Mouse (Mus musculus): ENCODE data around the gene Esm1. TPM values are rescaled to one million over a fixed set of nuclear protein-coding genes. Genes with fewer than 3 reads are reported as not detected.
A peak's percentile ranks its signal among the peaks of the same experiment; 100 is the strongest.

Esm1 gene
- polyA plus RNA-seq, 1 experiment from 2014 or later: 1.5 TPM

DNA sequence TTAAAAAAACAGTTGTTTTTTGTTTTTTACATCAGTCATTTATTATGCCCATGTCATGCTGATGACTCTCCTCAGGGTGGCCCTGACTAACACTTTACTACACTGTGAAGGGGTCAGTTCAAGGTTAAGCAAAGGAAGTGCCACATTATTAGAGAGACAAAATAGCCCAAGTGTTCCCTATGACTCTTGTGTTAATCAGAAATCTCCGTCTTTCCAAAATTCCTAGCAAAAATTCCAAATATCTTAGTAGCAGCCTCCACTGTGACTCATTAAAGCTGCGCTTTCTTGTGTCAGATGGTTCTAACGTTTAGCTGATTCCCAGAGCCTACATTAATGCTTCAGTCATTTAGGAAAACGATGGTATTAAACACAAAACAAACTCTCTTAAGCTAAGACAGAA is 7.3 kb upstream of the Esm1 start:
- Histone ChIP-seq H3K9ac (no peak overlapping the region), H3K36me3 (no peaks in the 10 kb centered on the region), H3K9me3 (replicated peaks) (no peaks in the 10 kb centered on the region), H3K27ac (no peak overlapping the region), H3K4me2 (replicated peaks) (no peak overlapping the region), H3K27me3 (no peaks in the 10 kb centered on the region), H3K4me3 (no peak overlapping the region), H3K4me1 (no peaks in the 10 kb centered on the region)
- ATAC-seq (ENCODE audit: low FRiP score): no peak
- WGBS: 63% methylated on average over 4 of the region's 4 CpGs

DNA sequence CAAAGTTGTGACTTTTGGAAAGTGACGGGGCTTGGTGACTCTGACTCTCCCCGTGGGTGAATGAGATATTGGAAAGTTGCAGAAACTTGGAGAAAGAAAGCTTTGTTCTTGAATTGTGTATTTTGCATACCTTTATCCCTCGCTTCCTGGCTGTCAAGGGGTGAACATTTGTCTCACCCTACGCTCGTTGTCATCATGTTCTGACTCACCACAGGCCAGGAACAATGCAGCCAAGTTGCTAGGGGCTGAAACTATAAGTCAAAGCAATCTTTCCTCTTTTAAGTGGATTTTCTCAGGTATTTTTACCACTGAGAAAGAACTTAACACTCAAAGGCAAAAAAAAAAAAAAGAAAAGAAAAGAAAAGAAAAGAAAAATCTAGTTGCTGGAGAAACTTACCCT is 6.3 kb upstream of the Esm1 start:
- 52% methylated on average over 5 of the region's 5 CpGs for WGBS

DNA sequence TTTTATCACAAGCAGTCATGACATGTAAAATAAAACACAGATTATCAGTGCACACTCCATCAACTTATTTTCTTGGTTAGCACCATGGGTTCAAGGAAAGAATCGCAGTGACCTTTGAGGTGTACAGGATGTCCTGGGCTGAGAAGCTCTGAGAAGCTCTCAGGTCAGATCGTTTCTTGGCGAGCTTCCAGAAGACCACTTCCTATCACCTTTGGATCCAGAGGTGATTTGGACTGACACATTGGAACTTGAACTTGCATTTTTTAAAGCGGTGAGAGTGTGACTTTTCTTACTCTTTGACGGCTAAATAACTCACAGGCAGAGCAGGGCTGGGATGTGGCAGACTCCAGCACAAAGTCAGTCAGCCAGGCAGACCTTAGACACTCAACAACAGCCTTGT is 4.1 kb upstream of the Esm1 start:
- H3K27ac ChIP-seq: no peak overlapping the region
- H3K4me2 ChIP-seq (replicated peaks): no peak overlapping the region
- 92% methylated on average over 5 of the region's 5 CpGs for WGBS

More for the DNA sequence above, 6.3 kb upstream of the Esm1 start:
- Histone ChIP-seq H3K9me3 (replicated peaks) (no peaks in the 10 kb centered on the region), H3K4me3 (no peak overlapping the region), H3K27ac (no peak overlapping the region), H3K4me2 (replicated peaks) (no peak overlapping the region), H3K36me3 (no peaks in the 10 kb centered on the region), H3K4me1 (no peaks in the 10 kb centered on the region), H3K27me3 (no peaks in the 10 kb centered on the region), H3K9ac (no peak overlapping the region)
- ATAC-seq (ENCODE audit: low FRiP score): no peak

DNA sequence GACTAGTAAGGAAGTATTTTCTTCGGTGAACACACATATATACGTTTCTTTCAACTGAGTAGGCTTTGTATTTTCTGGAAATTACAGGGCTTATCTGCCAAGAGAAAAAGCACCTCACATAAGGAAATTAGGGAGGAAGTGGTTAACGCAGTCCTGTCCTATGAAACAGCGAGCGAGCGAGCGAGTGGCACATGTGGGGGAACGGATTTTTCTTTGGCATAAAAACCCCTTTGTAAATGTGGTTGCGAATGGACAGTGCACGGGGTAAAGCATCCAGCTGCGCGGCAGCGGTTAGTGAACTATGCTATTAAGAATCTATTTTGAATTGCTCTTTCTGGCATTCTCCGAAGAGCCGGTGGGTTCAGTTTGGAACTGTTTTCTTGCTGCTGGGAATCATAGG is 1.9 kb downstream of the Esm1 start:
- Histone ChIP-seq H3K4me2 (replicated peaks) (no peak overlapping the region), H3K27me3 (peaks cover 4% of the 10 kb centered on the region), H3K9me3 (replicated peaks) (no peaks in the 10 kb centered on the region), H3K36me3 (no peaks in the 10 kb centered on the region), H3K27ac (no peak overlapping the region), H3K4me1 (0 out of 2 replicates have a peak, but pooled peaks cover 3% of the 10 kb centered on the region), H3K4me3 (no peak overlapping the region), H3K9ac (no peak overlapping the region)
- WGBS: 78% methylated on average over 15 of the region's 15 CpGs
- ATAC-seq (ENCODE audit: low FRiP score): no peak

More for the DNA sequence above, 4.1 kb upstream of the Esm1 start:
- peaks cover 4% of the 10 kb centered on the region for H3K27me3 ChIP-seq
- no peak overlapping the region for H3K4me3 ChIP-seq
- 0 out of 2 replicates have a peak, but pooled peaks cover 3% of the 10 kb centered on the region for H3K4me1 ChIP-seq
- no peak for ATAC-seq (ENCODE audit: low FRiP score)
- H3K9me3 ChIP-seq (replicated peaks): no peaks in the 10 kb centered on the region
- no peak overlapping the region for H3K9ac ChIP-seq
- H3K36me3 ChIP-seq: no peaks in the 10 kb centered on the region

DNA sequence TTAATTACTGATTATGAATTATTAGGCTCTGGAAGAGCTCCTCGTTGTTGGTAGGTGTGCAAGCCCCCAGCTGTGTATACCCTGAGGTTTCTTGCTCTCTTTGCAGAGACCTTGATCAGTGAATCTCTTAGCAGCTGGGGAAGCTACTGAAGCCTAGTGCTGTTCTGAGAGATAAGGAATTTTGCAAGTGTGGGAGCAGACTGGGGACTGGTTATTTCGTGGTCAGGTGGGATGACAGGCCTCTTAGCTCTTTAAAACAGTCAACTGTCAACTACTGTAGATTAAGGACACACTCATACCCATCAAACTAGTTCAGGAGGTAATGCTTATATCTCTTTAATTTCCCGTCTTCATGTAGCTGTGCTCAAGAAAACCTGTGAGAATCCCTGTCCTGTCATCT is 2.9 kb downstream of the Esm1 start:
- WGBS: 81% methylated on average over 3 of the region's 3 CpGs
- Histone ChIP-seq H3K27ac (no peak overlapping the region), H3K36me3 (no peaks in the 10 kb centered on the region), H3K9ac (no peak overlapping the region), H3K4me3 (no peak overlapping the region), H3K4me2 (replicated peaks) (no peak overlapping the region), H3K4me1 (0 out of 2 replicates have a peak, but pooled peaks cover 3% of the 10 kb centered on the region), H3K27me3 (peaks cover 4% of the 10 kb centered on the region), H3K9me3 (replicated peaks) (no peaks in the 10 kb centered on the region)
- ATAC-seq (ENCODE audit: low FRiP score): no peak

DNA sequence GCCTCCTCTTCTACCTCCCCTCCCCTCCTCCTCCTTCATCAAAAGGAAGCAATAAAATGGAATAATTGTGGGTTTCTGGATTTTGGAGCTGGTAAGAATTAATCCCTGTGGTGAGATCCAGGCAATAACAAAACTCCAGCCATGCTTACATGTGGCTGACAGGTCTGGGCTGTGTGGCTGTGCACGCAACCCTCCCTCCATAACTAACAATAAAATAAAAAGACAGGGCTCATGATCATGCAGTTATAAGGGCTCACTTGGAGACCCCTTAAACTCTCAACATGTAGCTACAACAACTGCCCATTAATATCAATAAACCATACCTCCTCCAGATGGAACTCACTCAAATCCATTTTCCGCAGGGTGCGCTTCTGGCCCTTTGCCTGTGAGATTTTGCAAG is 4.4 kb downstream of the Esm1 start:
- H3K27ac ChIP-seq: no peak overlapping the region
- H3K9ac ChIP-seq: no peak overlapping the region
- no peak overlapping the region for H3K4me2 ChIP-seq (replicated peaks)
- no peaks in the 10 kb centered on the region for H3K36me3 ChIP-seq
- 94% methylated on average over 3 of the region's 3 CpGs for WGBS
- H3K9me3 ChIP-seq (replicated peaks): no peaks in the 10 kb centered on the region
- no peak for ATAC-seq (ENCODE audit: low FRiP score)
- peaks cover 4% of the 10 kb centered on the region for H3K27me3 ChIP-seq
- H3K4me1 ChIP-seq: 0 out of 2 replicates have a peak, but pooled peaks cover 3% of the 10 kb centered on the region
- no peak overlapping the region for H3K4me3 ChIP-seq

DNA sequence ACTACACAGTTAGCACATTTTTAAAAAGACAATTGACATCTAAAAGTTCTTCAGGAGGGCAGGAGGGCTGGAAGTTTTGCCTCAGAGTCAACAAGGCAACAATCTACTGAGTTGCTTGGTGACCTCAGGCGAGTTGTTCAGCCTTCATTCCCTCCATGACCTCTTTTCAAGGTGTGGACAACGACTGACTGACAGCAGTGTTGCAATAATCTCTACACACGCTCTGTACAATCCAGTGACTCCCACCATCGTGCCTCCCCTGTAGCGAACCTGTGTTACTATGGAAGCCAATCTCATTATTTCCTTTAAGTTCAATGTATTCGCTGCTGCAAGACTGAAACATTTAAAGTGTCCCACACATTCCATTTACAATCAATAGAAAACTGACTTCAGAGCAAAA is 12.4 kb downstream of the Esm1 start:
- ATAC-seq (ENCODE audit: low FRiP score): no peak
- Histone ChIP-seq H3K4me2 (replicated peaks) (no peak overlapping the region), H3K27me3 (no peaks in the 10 kb centered on the region), H3K27ac (no peak overlapping the region), H3K4me3 (no peak overlapping the region), H3K36me3 (no peaks in the 10 kb centered on the region), H3K9ac (no peak overlapping the region), H3K4me1 (peaks cover 6% of the 10 kb centered on the region; the same call in 1 of the 2 replicates), H3K9me3 (replicated peaks) (no peaks in the 10 kb centered on the region)
- WGBS: 75% methylated on average over 6 of the region's 6 CpGs

DNA sequence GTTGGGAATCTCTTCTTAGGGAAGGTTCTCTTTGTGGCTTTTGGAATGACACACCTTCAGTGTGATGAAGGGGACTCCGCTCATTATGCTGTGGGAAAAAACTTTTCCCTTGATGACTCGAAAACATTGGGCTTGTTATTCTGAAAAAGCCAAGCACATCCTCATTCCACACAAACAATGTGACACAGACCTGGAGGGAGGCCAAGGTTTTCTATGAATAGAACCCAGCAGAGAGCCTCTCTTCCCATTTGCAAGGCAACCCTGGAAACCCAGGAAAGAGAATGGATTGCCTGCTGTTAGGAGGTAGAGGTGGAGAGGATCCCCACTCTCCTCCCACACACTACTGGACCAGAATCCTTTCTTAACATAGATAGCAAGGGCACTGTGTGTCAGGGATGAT is 14.6 kb downstream of the Esm1 start:
- Histone ChIP-seq H3K9me3 (replicated peaks) (no peaks in the 10 kb centered on the region), H3K27ac (peak overlapping the region; percentile 30; the same call in 1 of the 2 replicates), H3K27me3 (no peaks in the 10 kb centered on the region), H3K4me2 (replicated peaks) (0 out of 2 replicates have a peak overlapping the region, but pooled peaks have one; percentile 29), H3K4me3 (no peak overlapping the region), H3K9ac (no peak overlapping the region), H3K4me1 (peaks cover 6% of the 10 kb centered on the region; the same call in 1 of the 2 replicates), H3K36me3 (no peaks in the 10 kb centered on the region)
- peak; percentile 72 for ATAC-seq (ENCODE audit: low FRiP score)
- WGBS: 2% methylated on average over 2 of the region's 2 CpGs

DNA sequence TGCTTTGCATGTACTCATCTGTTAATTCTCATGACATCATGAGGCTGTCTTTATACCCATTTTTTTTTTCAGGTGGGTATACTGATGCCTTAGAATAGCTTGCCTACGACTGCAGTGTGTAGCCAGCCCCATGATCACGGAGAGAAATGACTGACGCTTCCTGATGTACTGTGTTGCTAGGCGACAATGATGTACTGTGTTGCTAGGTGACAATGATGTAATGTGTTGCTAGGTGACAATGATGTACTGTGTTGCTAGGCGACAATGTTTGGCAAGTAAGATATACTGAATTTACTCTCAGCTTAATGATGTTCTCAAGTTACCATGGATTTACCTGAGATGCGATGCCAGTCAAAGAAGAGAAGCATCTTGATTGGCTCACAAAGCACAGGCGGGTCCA is 16.4 kb downstream of the Esm1 start, which contains the start of gene Gzmk:
Gene Gzmk (minus strand): TSS at position 98 of the 400 bp plus-strand sequence.
- Histone ChIP-seq H3K4me3 (no peak within 1 kb of the TSS), H3K27me3 (no peaks in the 10 kb centered on the region), H3K9ac (no peak within 1 kb of the TSS), H3K36me3 (no peaks in the 10 kb centered on the region), H3K4me2 (replicated peaks) (no peak within 1 kb of the TSS), H3K9me3 (replicated peaks) (no peaks in the 10 kb centered on the region), H3K27ac (no peak within 1 kb of the TSS), H3K4me1 (peaks cover 6% of the 10 kb centered on the region; the same call in 1 of the 2 replicates)
- 45% methylated on average over 7 of the region's 7 CpGs for WGBS
- peak; percentile 86 for ATAC-seq (ENCODE audit: low FRiP score)

DNA sequence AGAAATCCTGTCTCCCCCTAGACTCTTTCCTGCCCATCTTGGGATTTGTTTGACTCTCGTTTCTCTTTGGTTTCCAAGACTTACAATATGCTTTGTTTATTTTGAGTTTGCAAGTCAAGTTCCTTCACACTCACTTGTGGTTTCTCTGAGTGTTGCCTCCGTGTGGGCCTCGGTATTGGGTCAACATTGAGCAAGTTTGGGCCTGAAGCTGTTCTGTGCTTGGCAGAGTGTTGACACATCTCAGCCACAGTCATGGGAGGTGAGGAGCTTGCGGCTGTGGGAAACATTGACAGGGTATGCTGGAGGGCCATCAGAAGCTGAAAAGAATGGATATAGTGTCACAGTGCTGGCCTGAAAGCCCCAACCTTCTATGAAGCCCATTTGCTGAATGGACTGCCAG is 17.6 kb downstream of the Esm1 start:
- H3K4me3 ChIP-seq: no peak overlapping the region
- no peak overlapping the region for H3K27ac ChIP-seq
- no peaks in the 10 kb centered on the region for H3K36me3 ChIP-seq
- H3K27me3 ChIP-seq: no peaks in the 10 kb centered on the region
- no peak for ATAC-seq (ENCODE audit: low FRiP score)
- no peak overlapping the region for H3K9ac ChIP-seq
- H3K9me3 ChIP-seq (replicated peaks): no peaks in the 10 kb centered on the region
- 79% methylated on average over 4 of the region's 4 CpGs for WGBS
- H3K4me1 ChIP-seq: peaks cover 6% of the 10 kb centered on the region; the same call in 1 of the 2 replicates
- H3K4me2 ChIP-seq (replicated peaks): no peak overlapping the region

DNA sequence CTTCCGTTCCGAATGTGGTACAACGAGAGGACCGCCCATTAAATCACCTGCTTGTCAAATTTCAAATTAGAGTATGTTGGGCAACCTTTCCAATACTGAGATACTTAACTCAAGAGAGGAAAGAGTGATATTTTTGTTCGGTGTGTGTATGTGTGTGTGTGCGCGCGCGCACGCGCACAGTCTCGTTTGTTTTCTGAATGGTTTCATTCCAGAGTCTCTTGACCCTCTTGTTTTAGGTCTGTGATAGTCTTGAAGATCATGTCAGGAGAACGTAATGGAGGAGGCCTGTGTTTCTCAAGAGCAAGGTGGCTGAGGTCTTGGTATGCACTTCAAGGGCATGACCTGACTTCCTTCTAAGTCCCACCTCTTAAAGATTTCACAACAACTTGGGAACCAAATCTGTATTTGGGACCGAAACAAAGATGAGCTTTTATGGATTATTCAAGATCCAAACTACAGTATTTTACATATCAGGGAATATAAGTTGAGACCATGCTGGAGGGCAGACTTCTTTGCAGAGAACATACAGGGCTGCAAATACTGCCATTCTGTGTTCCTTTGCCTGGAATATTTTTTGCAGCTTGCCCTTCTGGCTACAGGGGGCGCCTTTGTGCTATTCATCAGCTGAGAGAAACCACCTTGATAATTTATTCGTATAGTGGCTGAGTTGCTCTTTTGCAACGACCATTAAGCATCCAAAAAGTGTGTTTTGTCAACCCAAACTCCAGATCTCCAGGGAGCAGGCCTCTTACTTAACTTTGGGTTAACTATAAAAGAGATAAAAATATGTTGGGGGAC is 18.4 kb downstream of the Esm1 start:
- H3K27ac ChIP-seq: no peak overlapping the region
- H3K9me3 ChIP-seq (replicated peaks): no peaks in the 10 kb centered on the region
- H3K4me2 ChIP-seq (replicated peaks): no peak overlapping the region
- WGBS: 88% methylated on average over 17 of the region's 17 CpGs
- no peaks in the 10 kb centered on the region for H3K36me3 ChIP-seq
- H3K4me1 ChIP-seq: peaks cover 6% of the 10 kb centered on the region; the same call in 1 of the 2 replicates
- H3K4me3 ChIP-seq: no peak overlapping the region
- ATAC-seq (ENCODE audit: low FRiP score): no peak
- no peaks in the 10 kb centered on the region for H3K27me3 ChIP-seq
- no peak overlapping the region for H3K9ac ChIP-seq

DNA sequence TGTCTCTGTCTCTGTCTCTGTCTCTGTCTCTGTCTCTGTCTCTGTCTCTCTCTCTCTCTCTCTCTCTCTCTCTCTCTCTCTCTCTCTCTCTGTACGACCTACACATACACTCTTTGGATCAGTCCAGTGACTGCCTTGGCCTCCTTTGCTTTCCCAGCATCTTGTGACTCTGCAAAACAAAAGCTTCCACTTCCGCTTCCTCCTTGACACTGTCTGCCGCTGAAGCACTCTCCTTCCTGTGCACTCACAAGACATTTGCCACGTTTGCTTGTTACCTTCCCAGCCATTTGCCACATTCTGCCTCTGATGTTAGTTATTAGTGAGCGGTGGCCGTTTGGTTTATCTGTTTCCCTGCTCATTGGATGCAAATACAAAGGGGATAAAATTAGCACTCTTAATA is 32.7 kb downstream of the Esm1 start:
- no peak overlapping the region for H3K27ac ChIP-seq
- H3K4me3 ChIP-seq: no peak overlapping the region
- no peaks in the 10 kb centered on the region for H3K4me1 ChIP-seq
- no peaks in the 10 kb centered on the region for H3K36me3 ChIP-seq
- ATAC-seq (ENCODE audit: low FRiP score): no peak
- H3K9me3 ChIP-seq (replicated peaks): no peaks in the 10 kb centered on the region
- H3K9ac ChIP-seq: no peak overlapping the region
- 57% methylated on average over 6 of the region's 6 CpGs for WGBS
- H3K4me2 ChIP-seq (replicated peaks): no peak overlapping the region
- H3K27me3 ChIP-seq: no peaks in the 10 kb centered on the region

DNA sequence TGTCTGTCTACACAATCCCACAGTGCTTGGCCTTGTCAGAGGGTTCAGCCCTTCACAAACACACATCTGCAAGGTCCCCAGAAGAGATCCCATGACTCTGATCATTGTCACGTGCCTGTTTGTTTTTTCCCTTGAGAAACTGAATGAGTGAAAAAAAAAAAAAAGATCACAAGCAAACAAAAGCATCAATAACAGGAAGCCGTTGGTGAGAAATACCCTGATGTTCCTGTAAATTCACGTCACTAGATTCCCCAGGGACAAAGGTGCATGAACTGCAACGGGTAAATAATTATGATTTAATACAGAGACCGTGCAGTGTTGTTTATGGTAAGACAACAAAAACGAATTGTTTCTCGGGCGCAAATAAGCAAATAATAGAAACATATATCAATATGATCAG is 35.6 kb downstream of the Esm1 start:
- Histone ChIP-seq H3K9me3 (replicated peaks) (no peaks in the 10 kb centered on the region), H3K36me3 (no peaks in the 10 kb centered on the region), H3K27me3 (no peaks in the 10 kb centered on the region), H3K4me1 (no peaks in the 10 kb centered on the region), H3K9ac (no peak overlapping the region), H3K4me2 (replicated peaks) (no peak overlapping the region), H3K4me3 (no peak overlapping the region), H3K27ac (no peak overlapping the region)
- 64% methylated on average over 8 of the region's 8 CpGs for WGBS
- ATAC-seq (ENCODE audit: low FRiP score): no peak
